Mouse (Mus musculus) MEL (cell line): ENCODE measurements around the gene Rela.

Experiments
- CTCF ChIP-seq, 3 experiments: IDR thresholded peaks in 2 of 3; conservative IDR thresholded peaks in 1 of 3; 2 replicates each; pipeline ENCODE4 v1.5.1; 2011 to 2012; ENCODE audit warnings: low read length in 3 of 3, low read depth in 2 of 3, mild to moderate bottlenecking in 2 of 3, improper control_type of control experiment in 1 of 3, inconsistent platforms in 1 of 3, mixed read lengths in 1 of 3, moderate library complexity in 1 of 3; ENCODE audit not compliant: control insufficient read depth in 1 of 3, insufficient read depth in 1 of 3, poor library complexity in 1 of 3, severe bottlenecking in 1 of 3
- NRF1 ChIP-seq: IDR thresholded peaks from 2 replicates; pipeline ENCODE4 v1.6.1; 2014; ENCODE audit warnings: low read depth, mild to moderate bottlenecking, inconsistent platforms, low read length, improper control_type of control experiment, moderate library complexity; ENCODE audit not compliant: poor library complexity, insufficient read depth, severe bottlenecking
- POLR2A ChIP-seq, 2 experiments: IDR thresholded peaks; 2 replicates each; pipeline ENCODE4 v1.6.1; 2011 to 2012; ENCODE audit warnings: low read length in 2 of 2, mild to moderate bottlenecking in 2 of 2, control low read depth in 1 of 2, improper control_type of control experiment in 1 of 2, low read depth in 1 of 2, moderate library complexity in 1 of 2; ENCODE audit not compliant: control insufficient read depth in 1 of 2, insufficient read depth in 1 of 2, poor library complexity in 1 of 2
- POLR2AphosphoS2 ChIP-seq: IDR thresholded peaks from 2 replicates; pipeline ENCODE4 v1.6.1; 2011; ENCODE audit warnings: low read length, improper control_type of control experiment
- USF1 ChIP-seq: IDR thresholded peaks from 2 replicates; pipeline ENCODE4 v1.6.1; 2014; ENCODE audit warnings: low read depth, mild to moderate bottlenecking, inconsistent platforms, low read length, improper control_type of control experiment, moderate library complexity
- ZMIZ1 ChIP-seq: IDR thresholded peaks from 2 replicates; pipeline ENCODE4 v1.6.1; 2012; ENCODE audit warnings: low read depth, mild to moderate bottlenecking, inconsistent platforms, low read length, improper control_type of control experiment, moderate library complexity
- ZNF384 ChIP-seq: IDR thresholded peaks from 2 replicates; pipeline ENCODE4 v1.6.1; 2012; ENCODE audit warnings: low read depth, mild to moderate bottlenecking, inconsistent platforms, low read length, improper control_type of control experiment

GRCm38 (mm10) chr19:5684985-5685384 lies 47.7 kb downstream of the Rela start:
- no peak for TF ChIP-seq CTCF (IDR thresholded peaks at IDR 0.05 in 2 of 3, conservative IDR thresholded peaks at IDR 0.05 in 1 of 3; ENCODE audit: control insufficient read depth in 1 of 3, insufficient read depth in 1 of 3, low read depth in 2 of 3, low read length in 3 of 3, poor library complexity in 1 of 3, severe bottlenecking in 1 of 3)
- TF ChIP-seq POLR2AphosphoS2 = no peak
- TF ChIP-seq ZNF384 = no peak
- TF ChIP-seq ZMIZ1 = no peak
- TF ChIP-seq POLR2A (IDR thresholded peaks at IDR 0.05; ENCODE audit: control insufficient read depth in 1 of 2, insufficient read depth in 1 of 2, low read depth in 1 of 2, low read length in 2 of 2, poor library complexity in 1 of 2) = no peak
- TF ChIP-seq NRF1 = no peak
- no peak for TF ChIP-seq USF1
